Mouse (Mus musculus) megakaryocyte progenitor cell, adult 5-6 weeks (primary cell): ENCODE measurements around the gene Gm42688. TPM values are rescaled to one million over a fixed set of nuclear protein-coding genes. Genes with fewer than 3 reads are reported as not detected.

Experiments
- ATAC-seq: replicated peaks from 2 replicates; pipeline ENCODE4 v1.8.0; 2016; ENCODE audit warnings: mild to moderate bottlenecking, moderate TSS enrichment, inconsistent platforms; ENCODE audit not compliant: poor library complexity
- total RNA-seq, 2 experiments: library from RNA; stranded (forward) in 1 of 2; stranded (reverse) in 1 of 2; fragments of 157-497, 149-512 nt in 1 of 2; fragments of 200-1000 nt in 1 of 2; gene quantifications; 2 replicates each; pipeline versions ENCODE4 v1.2.3 to v1.2.4; 2015 to 2017

Gene Gm42688
- total RNA-seq, 2 experiments from 2014 or later = 1.5 to 2.7 TPM

DNA sequence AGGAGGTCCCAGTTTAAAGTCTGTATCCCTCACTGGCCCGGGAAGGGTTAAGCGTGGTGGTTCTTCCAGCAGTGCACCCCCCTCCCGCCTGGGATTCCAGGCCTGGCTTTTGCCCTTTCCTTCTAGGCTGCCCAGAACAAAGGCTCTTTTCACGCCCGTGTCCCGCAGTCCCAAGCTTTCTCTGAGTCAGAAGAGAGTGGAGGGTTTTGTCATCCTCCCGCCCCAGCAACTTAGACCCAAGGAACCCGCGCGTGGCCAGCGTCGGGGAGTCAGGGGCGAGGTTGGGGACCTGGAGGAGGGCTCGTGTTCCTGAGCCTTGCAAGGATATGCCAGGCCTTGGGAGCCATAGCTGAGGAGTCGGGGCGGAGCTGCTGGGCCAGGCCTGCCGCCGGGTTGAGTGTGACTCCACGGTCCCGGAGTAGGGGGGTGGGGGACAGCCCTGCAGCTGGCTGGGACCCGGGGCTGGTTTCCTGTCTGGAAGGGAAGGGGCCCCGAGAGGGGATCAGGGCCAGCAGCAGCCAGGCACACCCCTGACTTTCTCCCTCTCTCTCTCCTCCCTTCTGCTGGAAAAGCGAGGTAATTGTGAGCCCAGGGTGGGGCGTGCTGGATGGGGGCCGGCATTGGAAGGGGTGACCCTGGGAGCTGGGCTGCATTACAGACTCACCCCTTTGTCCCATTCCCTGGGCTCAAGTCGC is 35.6 kb downstream of the Gm42688 start:
- 0 out of 2 replicates have a peak, but pooled peaks have one; percentile 6 for ATAC-seq

DNA sequence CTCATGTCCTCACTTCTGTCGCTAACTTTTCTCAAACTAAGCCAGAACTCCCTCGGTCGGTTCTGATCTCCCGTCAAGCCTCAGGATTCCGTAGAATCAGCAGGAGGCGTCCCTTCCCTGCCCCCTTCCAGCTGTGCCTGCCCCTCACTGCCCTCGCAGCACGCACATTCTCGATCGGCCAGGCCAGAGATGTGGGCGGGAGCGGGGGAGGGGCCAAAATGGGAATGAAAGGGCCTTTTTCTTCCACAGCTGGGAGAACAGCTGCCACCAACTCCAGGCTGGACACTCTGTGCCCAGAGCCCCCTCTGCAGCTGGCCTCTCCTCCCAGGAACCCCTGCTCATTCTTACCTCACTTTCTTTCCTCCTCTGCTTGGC is 36.1 kb downstream of the Gm42688 start:
- peak; percentile 40 for ATAC-seq

DNA sequence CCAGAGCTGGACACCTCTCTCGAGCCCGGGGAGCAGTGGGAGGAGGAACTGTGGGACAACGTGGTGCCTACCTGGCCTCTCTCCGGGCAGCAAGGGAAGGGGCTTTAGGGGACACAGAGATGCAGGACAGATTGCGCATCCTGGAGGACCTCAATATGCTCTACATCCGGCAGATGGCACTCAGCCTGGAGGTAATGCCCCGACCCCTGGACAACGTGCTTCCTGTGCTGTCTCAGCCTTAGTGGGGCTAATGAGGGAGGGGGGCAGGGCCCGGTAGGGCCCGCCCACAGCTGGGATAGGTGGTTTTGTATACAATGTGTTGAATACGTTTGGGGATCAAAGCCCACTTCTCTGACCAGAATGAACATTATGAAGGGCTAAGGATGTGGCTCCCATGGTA is 36.6 kb downstream of the Gm42688 start:
- peak; percentile 43 for ATAC-seq

DNA sequence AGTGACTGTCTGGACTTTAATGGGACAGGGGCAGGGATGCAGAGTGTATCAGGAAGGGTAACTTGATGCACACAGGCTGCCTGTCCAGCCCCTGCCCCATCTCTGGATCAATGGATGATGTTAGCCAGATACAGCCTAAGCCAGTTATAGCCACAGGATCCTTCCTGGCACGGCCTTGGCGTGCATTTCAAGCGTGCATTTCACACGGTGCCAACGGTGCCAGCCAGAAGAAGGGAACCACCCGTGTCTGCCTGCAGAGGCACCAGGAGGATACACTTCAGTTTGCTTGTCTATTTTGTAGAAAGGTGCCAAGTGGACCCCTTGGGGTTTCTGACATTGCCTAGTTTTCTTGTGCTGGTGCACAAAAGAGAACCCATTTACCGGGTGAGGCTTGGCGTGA is 38.6 kb downstream of the Gm42688 start:
- no peak for ATAC-seq

DNA sequence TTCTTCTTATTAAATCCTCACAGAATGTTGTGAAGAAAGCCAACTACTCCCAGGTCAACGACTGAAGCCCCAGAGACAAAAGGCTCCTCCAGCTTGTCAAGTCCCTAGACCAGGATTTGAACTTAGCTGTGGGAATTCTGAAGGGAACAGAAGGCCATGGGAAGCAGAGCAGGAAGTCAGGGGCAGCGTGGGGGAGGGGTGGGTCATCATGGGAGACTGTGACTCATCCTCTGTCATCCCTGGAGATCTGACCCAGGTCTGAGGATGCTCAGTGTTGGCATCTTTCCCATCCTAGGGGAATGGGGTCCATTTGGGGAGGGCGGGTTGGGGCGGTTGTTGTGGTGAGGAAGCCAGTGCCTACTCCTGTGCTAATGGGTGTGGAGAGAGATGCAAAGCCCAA is 40.2 kb downstream of the Gm42688 start:
- no peak for ATAC-seq

DNA sequence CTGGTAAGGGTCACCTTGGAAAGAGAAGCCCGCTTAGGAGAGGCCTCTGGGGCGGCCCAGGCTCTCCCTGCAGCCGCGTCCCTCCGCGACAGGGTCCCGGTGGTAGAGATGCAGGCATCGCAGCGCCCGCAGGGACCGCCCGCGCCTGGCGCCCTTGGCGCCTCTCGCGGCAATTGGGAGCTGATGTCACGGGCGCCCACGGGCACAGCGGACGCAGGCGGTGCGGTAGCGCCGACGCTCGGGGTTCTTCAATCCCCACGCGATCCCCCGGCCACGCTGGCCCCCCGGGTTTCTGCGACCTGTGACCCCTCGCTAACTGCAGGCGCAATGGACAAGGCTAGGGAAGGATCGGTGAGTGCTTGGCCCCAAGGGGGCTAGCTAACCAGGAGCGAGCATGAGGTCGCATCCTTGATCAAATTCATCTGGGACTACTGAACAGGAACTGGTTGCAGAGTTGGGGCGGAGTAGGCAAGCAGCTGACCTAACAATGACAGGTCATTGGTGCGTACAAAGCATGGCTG is 40.9 kb downstream of the Gm42688 start:
- ATAC-seq = 0 out of 2 replicates have a peak, but pooled peaks have one; percentile 13

DNA sequence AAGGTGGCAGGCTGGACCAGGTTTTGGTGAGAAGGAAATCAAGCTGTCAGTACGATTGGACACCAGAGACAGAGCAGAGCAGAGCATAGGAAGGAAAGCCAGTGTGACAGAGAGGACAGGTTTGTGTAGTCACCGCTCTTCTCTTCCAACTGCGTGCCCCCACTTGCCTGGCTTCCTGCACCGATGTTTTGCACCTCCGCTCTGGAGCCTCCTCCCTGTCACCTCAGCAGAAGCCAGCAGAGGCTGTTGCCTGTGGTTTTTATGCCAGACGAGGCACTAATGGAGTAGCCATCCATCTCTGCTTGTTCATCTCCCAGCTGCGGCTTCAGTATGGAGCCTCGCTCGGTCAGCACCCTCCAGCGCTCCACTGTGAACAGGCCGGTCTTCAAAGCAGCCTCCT is 41.5 kb downstream of the Gm42688 start:
- ATAC-seq = no peak

DNA sequence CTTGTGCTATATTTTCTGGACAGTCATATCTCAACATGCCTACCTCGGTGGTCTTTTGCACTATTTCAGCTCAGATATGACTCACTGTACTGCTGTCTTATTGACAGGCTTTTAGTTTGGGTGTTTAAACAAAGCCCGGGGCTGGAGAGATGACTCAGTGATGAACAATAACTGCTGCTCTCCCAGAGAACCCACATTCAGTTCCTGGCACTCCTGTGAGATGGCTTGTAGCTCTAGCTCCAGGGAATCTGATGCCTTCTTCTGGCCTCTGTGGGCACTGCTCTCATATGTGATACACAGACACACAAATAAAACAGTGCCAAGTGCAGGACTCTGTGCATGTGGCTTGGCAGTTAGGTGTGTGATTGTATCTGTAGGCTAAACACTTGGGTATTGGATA is 43.8 kb downstream of the Gm42688 start:
- no peak for ATAC-seq

DNA sequence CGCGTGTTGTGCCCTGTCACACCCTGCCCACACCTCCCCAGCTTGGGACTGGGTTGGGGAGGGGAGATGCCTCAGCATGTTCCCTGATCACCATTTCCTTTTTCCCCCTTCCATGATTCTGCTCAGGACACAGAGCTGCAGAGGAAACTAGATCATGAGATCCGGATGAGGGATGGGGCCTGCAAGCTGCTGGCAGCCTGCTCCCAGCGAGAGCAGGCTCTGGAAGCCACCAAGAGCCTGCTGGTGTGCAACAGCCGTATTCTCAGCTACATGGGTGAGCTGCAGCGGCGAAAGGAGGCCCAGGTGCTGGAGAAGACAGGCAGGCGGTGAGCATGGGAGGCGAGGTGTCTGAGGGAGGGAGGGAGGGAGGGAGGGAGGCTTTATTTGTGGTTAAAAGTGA is 44.4 kb downstream of the Gm42688 start:
- no peak for ATAC-seq

DNA sequence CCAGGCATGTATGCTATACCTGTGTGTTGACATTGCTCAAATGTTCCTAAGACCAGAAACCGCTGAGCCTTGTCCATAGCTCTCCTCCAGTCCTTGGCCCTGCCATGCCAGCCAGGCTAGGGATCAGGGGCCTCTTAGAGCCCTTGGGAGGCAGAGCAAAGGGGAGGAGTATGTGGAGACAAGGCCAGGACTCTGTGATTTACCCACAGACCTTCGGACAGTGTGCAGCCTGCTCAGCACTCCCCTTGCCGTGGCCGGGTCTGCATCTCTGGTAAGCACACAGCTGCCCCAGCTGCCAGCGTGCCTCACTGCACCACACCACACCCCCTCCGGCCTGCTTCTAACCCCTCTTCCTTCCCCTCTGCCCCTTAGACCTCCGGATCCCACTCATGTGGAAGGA is 45.9 kb downstream of the Gm42688 start:
- ATAC-seq = no peak

DNA sequence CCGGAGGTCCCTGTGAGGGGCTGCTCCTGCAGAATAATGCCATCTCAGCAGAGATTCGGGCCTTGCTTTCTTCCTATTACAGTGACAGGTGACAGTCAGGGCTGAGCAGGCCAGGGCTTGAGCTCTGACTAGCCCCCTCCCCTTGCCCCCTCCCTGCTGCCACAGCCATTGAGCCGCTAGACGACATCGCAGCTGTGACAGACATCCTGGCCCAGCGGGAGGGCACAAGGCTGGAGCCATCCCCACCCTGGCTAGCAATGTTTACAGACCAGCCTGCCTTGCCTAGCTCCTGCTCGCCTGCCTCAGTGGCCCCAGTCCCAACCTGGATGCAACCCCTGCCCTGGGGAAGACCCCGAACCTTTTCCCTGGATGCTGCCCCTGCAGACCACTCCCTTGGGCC is 50.3 kb downstream of the Gm42688 start:
- ATAC-seq = no peak

DNA sequence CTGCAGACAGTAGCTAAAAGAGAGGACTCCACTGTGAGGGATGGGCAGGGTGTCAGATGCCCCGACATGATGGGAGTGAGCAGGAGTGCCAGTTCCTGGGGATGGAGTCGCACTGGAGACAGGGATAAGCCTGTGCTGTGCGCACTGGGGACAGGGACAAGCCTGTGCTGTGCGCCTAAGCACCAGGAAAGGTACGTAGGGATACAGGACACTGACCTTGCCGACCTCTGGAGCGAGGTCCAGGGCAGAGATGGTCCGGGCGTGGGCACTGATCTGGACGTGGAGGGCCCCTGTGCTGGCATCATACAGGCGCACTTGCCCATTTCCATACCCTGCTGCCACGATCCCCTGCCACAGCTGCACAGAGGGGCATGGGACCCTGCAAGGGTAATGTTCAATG is 51.6 kb downstream of the Gm42688 start:
- no peak for ATAC-seq

DNA sequence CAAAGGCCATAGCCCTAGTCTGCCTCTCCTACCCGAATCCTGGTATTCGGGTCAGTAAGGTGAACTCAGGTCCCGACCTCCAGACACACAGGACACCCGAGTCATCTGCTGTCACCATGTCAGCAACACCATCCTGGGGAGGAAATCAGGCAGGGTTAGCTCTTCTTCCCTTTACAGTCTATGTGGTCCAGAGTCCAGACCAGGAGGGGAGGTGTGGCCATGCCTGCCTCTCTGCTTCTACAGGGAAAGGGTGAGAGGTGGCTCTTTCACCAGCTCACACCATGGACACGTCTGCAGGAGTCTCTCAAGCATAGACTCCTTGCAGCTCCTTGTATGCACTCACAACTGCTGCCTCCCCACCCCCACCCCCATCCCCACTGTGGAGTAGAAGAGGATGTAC is 52.1 kb downstream of the Gm42688 start:
- ATAC-seq = no peak

DNA sequence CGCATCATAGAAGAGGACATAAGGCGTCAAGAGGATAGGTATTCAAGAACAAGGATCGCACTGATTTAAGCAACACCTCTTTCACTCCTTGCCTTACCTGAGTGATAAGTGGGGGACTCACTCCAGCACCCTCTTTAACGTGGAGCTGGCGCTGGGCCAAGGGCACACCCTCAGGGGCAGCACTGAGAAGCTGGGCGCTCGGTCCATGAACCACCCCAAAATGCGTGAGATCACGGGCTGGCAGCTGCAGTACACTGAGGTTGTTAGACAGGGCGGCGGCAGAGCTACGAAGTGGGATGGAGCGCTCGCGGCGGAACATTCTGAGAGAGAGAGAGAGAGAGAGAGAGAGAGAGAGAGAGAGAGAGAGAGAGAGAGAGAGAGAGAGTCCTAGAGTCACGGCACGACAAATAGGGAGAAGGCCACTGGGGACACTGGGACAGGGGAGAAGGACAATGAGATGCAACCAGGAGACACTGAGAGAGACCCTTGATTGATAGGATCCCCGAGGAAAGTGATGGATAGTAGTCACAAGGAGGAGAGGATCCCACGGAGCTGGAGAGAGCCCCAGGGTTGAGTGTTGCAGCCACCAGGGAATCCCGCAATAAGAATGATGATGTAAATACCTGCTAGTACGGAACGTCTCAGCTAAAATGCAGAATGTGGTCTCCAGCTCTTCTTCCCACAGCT is 54.3 kb downstream of the Gm42688 start:
- no peak for ATAC-seq

DNA sequence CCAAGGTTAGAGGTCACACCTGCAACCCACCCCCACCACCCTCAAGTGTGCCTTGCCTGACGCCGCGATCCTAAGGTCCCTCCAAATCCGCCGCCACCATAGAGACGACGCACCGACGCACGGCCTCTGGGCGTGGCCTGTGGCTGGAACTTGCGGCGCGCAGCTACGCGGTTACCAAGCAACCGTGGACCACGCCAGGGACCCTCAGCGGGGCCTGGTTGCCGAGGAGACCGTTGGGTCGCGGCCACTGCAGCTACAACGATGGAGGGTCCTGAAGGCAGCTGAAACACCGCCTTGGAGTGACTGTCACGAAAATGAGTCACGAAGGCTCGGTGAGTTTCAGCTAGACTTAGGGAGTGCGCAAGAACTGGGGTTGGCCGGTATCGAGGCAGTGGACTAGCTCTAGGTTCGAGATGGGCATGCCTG is 54.9 kb downstream of the Gm42688 start, which contains the start of the genes Wdr54 and 1700003E16Rik:
Gene Wdr54, minus strand, starts transcription at position 139 of the 426 bp plus-strand sequence.
Gene 1700003E16Rik, plus strand, starts transcription at position 146 of the 426 bp plus-strand sequence.
- peak; percentile 87 for ATAC-seq

DNA sequence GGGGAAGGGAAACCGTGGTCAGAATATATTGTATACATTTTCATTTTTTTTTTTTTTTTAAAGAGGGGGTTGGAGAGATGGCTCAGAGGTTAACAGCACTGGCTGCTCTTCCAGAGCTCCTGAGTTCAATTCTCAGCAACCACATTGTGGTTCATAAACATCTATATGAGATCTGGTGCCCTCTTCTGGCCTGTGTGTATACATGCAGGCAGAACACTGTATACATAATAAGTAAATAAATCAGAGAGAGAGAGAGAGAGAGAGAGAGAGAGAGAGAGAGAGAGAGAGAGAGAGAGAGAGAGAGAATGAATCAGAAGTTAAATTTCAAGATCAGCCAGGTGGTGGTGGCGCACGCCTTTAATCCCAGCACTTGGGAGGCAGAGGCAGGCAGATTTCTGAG is 58.0 kb downstream of the Gm42688 start:
- peak; percentile 49 for ATAC-seq

Other genes starting within 250 kb of the Gm42688 start
- 0.15 and 0.27 TPM in 2 replicates for gene Sema4f, start 161.8 kb upstream of the Gm42688 start, total RNA-seq (2015)
- 0.04 and 0.17 TPM in 2 replicates for gene Sema4f, start 161.8 kb upstream of the Gm42688 start, total RNA-seq (2017)
- 5.0 and 8.0 TPM in 2 replicates for gene M1ap, start 154.7 kb upstream of the Gm42688 start, total RNA-seq (2015)
- 5.1 and 5.9 TPM in 2 replicates for gene M1ap, start 154.7 kb upstream of the Gm42688 start, total RNA-seq (2017)
- 6.5 and 6.8 TPM in 2 replicates for gene Dok1, start 68.1 kb upstream of the Gm42688 start, total RNA-seq (2015)
- 14.1 and 18.2 TPM in 2 replicates for gene Dok1, start 68.1 kb upstream of the Gm42688 start, total RNA-seq (2017)
- 0.59 and 1.4 TPM in 2 replicates for gene Loxl3, start 67.4 kb upstream of the Gm42688 start, total RNA-seq (2015)
- gene Loxl3, start 67.4 kb upstream of the Gm42688 start, total RNA-seq (2017) = 1.0 and 1.7 TPM in 2 replicates
- gene Aup1, start 47.1 kb upstream of the Gm42688 start, total RNA-seq (2015) = 135 and 178 TPM in 2 replicates
- gene Aup1, start 47.1 kb upstream of the Gm42688 start, total RNA-seq (2017) = 112 and 133 TPM in 2 replicates
- gene Htra2, start 46.3 kb upstream of the Gm42688 start, total RNA-seq (2015) = 128 and 129 TPM in 2 replicates
- gene Htra2, start 46.3 kb upstream of the Gm42688 start, total RNA-seq (2017) = 77.3 and 82.3 TPM in 2 replicates
- 1.2 and 1.7 TPM in 2 replicates for gene Dqx1, start 43.8 kb upstream of the Gm42688 start, total RNA-seq (2015)
- gene Dqx1, start 43.8 kb upstream of the Gm42688 start, total RNA-seq (2017) = 0.75 and 1.0 TPM in 2 replicates
- gene Tlx2, start 31.3 kb upstream of the Gm42688 start, total RNA-seq (2015) = not detected in 2 replicates
- not detected in 2 replicates for gene Tlx2, start 31.3 kb upstream of the Gm42688 start, total RNA-seq (2017)
- 26.5 and 27.2 TPM in 2 replicates for gene Pcgf1, start 23.7 kb upstream of the Gm42688 start, total RNA-seq (2015)
- 15.3 and 20.4 TPM in 2 replicates for gene Pcgf1, start 23.7 kb upstream of the Gm42688 start, total RNA-seq (2017)
- not detected in 2 replicates for gene Lbx2, start 15.2 kb upstream of the Gm42688 start, total RNA-seq (2015)
- gene Lbx2, start 15.2 kb upstream of the Gm42688 start, total RNA-seq (2017) = not detected in 2 replicates
- 0.20 and 0.79 TPM in 2 replicates for gene Ccdc142, start within 50 bp of the Gm42688 start, total RNA-seq (2015)
- gene Ccdc142, start within 50 bp of the Gm42688 start, total RNA-seq (2017) = 0.58 and 1.6 TPM in 2 replicates
- 53.6 and 60.8 TPM in 2 replicates for gene Mrpl53, start 7.4 kb downstream of the Gm42688 start, total RNA-seq (2015)
- 19.5 and 29.2 TPM in 2 replicates for gene Mrpl53, start 7.4 kb downstream of the Gm42688 start, total RNA-seq (2017)
- 54.6 and 69.0 TPM in 2 replicates for gene Mogs, start 13.9 kb downstream of the Gm42688 start, total RNA-seq (2015)
- 122 and 130 TPM in 2 replicates for gene Mogs, start 13.9 kb downstream of the Gm42688 start, total RNA-seq (2017)
- gene Wbp1, start 19.9 kb downstream of the Gm42688 start, total RNA-seq (2015) = 25.8 and 27.8 TPM in 2 replicates
- gene Wbp1, start 19.9 kb downstream of the Gm42688 start, total RNA-seq (2017) = 85.0 and 96.7 TPM in 2 replicates
- gene Ino80b, start 23.8 kb downstream of the Gm42688 start, total RNA-seq (2015) = 20.7 and 24.4 TPM in 2 replicates
- gene Ino80b, start 23.8 kb downstream of the Gm42688 start, total RNA-seq (2017) = 35.5 and 44.4 TPM in 2 replicates
- 1.9 and 2.4 TPM in 2 replicates for gene Rtkn, start 33.8 kb downstream of the Gm42688 start, total RNA-seq (2015)
- gene Rtkn, start 33.8 kb downstream of the Gm42688 start, total RNA-seq (2017) = 2.2 and 2.4 TPM in 2 replicates
- 0.57 TPM in 1 of 2 replicates, not detected in the other for gene Wdr54, start 54.8 kb downstream of the Gm42688 start, total RNA-seq (2015)
- gene Wdr54, start 54.8 kb downstream of the Gm42688 start, total RNA-seq (2017) = under 0.01 and 0.14 TPM in 2 replicates
- gene 1700003E16Rik, start 54.8 kb downstream of the Gm42688 start, total RNA-seq (2015) = not detected in 2 replicates
- not detected in 2 replicates for gene 1700003E16Rik, start 54.8 kb downstream of the Gm42688 start, total RNA-seq (2017)
- gene Dctn1, start 64.3 kb downstream of the Gm42688 start, total RNA-seq (2015) = 50.8 and 51.4 TPM in 2 replicates
- gene Dctn1, start 64.3 kb downstream of the Gm42688 start, total RNA-seq (2017) = 85.9 and 86.2 TPM in 2 replicates
- 0.10 TPM in 1 of 2 replicates, not detected in the other for gene Slc4a5, start 118.2 kb downstream of the Gm42688 start, total RNA-seq (2015)
- under 0.01 TPM in 1 of 2 replicates, not detected in the other for gene Slc4a5, start 118.2 kb downstream of the Gm42688 start, total RNA-seq (2017)
- gene Mthfd2, start 224.3 kb downstream of the Gm42688 start, total RNA-seq (2015) = 19.7 and 26.8 TPM in 2 replicates
- gene Mthfd2, start 224.3 kb downstream of the Gm42688 start, total RNA-seq (2017) = 23.1 and 25.0 TPM in 2 replicates
- 83.8 and 90.1 TPM in 2 replicates for gene Mob1a, start 224.4 kb downstream of the Gm42688 start, total RNA-seq (2015)
- gene Mob1a, start 224.4 kb downstream of the Gm42688 start, total RNA-seq (2017) = 129 and 133 TPM in 2 replicates
- gene Bola3, start 247.5 kb downstream of the Gm42688 start, total RNA-seq (2015) = 81.1 and 95.2 TPM in 2 replicates
- gene Bola3, start 247.5 kb downstream of the Gm42688 start, total RNA-seq (2017) = 62.6 and 70.8 TPM in 2 replicates